Mouse (Mus musculus) mature B cell (primary cell): ENCODE measurements around the gene Mvk.

Experiments used
- in situ Hi-C: fragments of 300-500 bp; cut with MboI; formaldehyde crosslinking; loops from 2 replicates; pipeline ENCODE4 v1.14.3; 2019

The Mvk gene

DNA sequence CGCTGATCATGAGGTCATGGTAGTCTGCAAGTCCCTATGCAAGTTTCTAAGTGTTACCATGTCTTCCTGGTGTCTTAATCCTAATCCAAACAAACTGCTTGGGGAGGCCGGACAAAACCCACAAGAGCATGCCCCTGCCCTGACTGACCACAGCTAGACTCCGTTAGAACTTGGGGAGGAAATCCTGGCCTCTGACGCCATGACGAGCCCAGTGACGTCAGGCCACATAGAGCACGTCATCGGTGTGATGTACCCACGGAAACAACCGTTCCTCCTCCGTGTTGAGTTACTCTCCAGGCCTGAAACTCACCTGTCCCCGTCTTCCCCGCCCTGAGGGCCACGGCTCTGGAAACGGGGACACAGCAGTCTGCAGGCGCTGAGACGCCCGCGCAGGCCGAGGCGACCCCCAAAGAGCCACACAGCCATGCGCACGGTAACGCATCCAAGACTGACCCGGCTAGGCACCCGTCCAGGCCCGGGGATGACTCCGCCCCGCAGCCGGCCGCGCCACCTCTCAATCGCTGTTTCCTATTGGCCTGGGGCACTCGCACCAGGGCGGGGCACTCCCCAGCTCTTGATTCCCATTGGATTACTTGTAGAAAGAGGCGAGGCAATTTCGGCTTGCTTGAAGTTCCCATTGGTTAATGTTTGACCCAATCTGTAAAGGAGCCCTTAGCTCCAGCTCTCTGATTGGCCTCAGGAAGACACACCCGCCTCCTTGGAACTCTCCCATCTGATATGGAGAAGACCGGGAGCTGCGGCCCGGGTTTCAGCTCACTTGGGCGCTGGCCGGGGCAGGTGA, at the start of gene Mvk, which contains the start of gene Mmab:
Gene Mvk (plus strand): TSS at position 704 of the 802 bp plus-strand sequence.
Gene Mmab (minus strand): TSS at position 495 of the 802 bp plus-strand sequence.
- in situ Hi-C loops = no loop called here

DNA sequence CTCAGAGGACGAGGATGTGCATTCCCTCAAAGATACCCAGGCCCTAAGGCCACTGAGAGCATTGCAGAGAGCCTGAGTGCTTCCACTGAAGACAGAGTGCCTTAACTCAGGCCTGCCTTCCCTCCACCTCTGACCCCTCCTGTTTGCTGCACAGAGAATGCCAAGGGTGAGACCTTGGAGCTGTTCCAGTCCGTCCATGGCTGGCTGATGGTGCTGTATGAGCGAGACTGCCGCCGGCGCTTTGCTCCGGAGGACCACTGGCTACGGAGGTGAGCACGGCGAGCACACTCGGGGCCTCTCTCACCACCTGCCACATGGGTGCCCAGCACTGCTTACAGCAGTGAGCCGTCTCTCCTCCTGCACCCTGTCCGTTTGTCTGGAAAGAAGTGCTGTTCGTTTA, 37.5 kb upstream of the Mvk start:
- in situ Hi-C loops = no loop called here

DNA sequence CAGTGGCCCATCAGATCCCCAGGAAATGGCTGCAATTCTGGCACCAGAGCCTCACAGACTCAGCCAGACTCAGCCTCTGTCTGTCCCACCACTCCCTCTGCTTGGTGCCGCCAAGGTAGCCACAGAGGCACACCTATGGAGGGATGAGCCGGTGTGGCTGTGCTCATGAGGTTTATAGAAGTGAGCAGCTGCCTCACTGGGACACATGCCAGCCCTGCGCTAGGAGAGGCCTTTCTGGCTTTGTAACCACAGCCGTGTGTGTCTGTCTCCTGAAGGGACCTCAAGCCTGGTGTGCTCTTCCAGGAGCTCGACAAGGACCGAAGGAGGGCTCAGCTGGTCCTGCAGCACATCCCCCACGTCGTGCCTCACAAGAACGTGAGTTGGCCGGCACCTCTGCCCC, 36.8 kb upstream of the Mvk start:
- in situ Hi-C loops = no loop called here

DNA sequence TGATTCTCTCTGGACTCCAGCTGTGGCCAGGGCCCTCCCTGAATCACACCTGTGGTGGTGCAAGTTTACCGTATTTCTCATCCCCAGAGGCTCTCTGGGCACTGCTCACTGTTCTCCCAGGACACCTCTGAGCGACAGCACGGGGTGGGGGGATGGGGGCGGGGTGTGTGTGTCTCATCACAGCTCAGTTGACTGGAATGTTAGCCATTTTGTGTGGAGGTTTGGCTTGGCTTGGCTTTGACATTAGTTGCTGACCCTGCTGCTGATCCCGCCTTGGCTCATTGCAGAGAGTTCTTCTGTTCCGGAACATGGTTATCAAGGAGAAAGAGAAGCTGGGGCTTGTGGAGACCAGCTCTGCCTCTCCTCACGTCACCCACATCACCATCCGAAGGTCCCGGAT, 36.3 kb upstream of the Mvk start:
- in situ Hi-C loops = no loop called here

DNA sequence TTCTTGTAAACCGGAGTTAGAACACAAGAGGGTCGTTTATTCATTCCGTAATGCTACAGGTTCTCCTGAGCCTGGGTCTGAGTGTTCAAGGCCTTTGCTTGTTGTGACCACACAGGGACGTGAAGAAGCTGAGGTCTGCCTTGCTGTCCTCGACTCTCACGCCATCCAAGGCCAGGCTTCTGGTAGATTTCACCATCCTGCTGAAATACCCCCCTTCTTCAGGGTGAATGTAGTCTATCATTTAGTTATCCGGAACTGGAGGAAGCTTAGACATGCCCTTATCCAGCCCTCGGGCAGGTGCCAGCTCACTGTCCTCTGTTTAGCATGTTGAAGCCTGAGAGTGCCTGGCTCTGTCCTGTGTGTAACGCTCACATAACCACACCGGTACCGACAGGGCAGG, 35.2 kb upstream of the Mvk start:
- in situ Hi-C loops = no loop called here

DNA sequence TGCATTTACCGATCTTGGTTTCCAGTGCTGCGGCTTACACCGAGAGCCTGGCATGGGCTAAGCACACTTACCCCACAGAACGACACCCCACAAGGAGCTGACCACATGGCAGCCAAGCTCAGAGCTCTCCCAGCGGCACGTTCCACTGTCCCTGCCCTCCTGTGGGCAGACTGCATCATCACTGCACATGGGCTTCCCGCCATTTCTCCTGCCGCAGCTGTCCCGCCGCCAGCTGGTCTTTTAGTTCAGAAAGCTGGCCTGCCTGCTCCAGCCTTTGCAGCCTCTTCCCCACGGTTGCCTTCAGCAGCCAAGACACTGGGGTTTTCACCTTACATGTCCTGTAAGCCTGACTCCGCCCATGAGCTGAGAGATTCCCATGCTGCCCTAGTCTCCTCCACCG, 33.6 kb upstream of the Mvk start:
- in situ Hi-C loops = no loop called here

DNA sequence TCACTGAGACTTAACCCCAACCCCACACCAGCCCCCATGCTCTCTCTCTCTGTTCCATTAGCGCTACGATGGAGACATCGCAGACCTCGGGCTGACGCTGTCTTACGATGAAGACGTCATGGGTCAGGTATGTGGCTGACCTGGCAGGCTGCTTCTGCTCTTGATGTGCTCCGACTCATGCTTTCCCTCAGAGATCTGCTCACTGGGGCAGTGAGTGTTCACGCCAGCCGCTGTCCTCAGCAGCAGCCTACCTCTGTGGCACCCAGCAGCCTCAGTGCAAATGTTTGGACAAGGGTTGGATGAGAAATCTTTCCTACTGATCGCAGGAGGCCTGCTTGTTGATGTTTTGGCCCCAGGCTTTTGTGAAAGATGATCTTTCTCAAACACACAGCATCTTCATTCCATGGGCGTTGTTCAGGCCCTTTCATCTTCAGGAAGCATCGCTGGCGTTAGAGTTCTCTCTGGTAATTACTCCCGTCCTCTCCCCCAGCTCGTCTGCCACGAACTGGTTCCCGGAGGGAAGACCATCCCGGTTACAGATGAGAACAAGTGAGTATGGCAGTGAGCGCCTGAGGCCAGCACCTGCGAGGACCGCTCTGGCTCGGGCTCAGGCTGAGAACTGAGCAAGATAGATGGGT, 31.6 kb upstream of the Mvk start:
- in situ Hi-C loops = no loop called here

DNA sequence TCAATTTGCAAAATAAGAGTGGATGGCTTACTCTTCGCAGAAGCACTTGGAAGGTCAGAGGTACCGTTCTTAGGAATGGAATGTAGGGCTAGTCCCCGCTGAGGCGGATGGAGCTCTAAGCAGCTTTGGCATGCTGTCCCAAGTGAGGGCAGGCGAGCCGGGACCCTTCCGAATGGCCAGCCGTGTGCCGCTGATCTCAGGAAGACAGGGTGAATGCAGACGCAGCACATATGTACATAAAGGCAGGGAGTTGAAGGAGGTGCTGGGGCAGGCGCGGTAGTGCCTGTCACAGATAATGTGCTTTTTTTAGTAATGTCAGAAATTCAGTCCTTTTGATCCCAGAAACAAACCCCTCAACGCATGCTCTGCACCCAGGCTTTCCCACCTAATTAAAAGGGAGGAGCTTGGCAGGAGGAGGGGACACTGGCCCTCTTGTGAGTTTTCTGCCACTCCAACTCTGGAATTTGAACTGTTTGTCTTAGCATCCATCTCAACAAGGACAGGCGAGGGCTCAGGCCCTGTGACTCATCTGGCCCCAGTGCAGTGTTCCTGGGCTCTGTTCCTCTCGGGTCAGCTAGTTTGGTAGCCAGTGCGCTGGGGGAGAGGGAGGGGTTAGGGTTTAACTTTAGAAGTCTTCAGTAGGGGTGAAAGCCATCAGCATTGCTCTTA, 30.9 kb upstream of the Mvk start:
- in situ Hi-C loops = no loop called here

DNA sequence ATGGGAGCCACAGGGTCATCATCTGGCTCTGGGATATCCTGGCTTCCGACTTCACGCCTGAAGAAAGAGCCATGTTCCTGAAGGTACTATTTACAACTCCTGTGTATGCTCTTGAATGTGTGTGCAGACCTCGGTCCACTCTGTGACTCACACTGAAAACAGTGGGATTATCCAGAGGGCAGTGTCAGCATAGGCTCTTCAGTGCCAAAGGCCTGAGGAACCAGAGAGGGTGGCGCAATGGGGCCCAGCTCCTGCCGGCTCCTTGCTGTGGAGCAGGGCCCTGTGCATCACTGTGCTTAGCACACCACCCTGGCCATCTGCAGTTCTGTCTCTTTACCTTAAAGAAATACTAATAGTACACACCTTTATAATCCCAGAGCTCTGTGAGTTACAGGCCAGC, 28.5 kb upstream of the Mvk start:
- in situ Hi-C loops = no loop called here

DNA sequence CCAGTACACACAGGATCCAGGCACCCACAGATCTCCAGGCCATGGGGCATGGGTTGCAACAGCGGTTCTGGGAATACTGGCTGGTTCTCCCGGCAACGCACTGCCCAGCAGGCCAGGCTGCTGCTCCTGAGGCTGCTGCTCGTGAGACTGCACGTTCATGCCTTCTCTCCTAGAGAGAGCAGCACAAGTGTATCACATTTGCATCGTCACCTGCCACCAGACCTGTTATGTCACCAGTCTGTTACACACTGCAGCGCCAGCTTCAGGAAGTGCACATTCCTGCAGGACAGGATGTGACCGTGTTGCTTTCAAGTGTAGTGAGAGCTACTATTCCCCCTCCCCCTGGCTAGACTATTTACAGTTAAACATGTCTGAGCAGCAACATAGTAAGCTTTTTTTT, 27.2 kb upstream of the Mvk start:
- in situ Hi-C loops = no loop called here

DNA sequence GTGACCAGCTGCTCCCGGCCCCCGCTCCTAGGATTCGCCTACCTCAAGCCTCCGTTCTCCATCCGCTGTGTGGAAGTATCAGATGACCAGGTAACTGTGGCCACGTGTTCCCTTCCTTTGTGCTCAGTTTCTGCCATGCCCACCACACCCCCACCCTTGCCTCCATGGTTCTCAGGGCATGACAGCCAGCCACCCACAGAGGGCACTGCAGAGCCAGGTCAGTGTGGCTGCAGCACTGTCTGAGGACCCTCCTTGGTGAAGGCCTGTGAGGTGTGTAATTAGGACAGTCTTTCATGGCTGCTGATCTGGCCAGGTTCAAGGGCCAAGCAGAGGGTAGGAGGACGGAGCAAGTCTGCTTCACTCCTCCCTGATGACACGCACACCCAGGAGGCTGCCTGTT, 25.5 kb upstream of the Mvk start:
- in situ Hi-C loops = no loop called here

DNA sequence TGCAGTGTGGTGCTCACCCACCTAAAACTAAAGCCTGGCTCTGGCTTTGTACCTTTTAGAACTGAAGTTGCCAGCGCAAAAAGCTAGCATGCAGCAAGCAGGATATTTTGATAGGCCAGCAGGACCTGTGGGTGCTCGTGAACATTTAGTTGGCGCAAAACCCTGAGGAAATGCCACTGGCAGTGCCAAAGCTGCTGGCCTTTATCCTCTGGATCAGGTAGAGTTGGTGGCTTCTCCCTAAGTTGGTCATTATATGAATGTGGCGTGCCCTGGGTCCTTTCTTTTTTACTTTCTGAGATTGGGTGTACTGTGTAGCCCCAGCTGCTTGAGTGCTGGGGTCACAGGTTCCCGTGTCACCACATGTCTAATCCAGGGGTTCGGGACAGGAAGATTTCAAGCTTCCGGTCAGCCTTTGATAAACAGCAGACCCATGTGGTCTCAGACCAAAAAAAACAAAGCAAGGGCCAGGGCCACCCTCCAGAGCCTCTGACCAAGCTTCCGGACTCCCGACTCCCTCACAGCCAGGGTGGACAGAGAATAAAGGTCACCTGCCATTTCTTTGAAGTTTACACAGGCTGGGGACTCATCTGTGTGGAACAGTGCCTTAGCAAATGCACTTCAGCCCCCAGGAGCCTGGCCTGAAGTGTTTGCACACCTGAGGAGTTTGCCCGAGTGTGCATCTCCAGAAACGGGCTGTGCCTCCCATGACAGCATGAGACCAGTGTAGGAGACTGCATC, 22.3 kb upstream of the Mvk start:
- in situ Hi-C loops = no loop called here

DNA sequence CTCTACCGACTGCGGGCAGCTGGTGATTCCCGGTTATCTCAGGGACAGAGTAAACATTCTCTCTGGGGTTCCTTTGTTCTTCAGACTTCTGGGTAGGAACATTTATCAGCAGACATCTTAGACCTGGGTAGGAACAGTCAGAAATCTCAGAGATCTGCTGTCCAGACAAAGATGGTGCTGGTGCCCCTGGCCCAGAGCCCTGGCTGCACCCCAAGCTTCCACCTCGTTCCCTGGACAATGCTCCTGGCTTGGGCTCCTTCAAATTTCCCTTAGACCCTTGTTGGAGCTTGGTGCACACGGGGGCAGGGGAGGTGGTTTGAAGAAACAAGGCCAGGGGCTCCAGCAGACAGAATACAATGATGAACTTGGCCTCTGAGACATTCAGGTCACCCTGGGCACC, 21.5 kb upstream of the Mvk start:
- in situ Hi-C loops = no loop called here

DNA sequence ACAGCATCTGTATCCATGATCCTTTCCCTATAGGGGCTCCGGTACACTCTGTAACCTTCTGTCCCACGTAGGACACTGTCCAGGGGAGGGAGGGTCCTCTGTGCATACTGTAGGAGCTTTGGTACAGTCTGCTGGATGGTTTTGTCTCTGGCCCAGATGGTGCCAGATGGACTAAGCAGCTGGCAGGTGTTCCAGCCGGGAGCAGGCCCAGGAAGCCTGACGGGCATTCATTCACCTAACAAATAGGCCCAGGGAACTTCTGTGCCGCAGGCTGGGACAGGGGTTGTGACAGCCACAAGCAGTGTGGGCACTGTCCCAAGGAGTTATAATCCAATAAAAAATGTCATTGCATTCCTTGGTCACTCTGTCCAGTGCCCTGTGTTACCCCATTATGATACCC, 20.1 kb upstream of the Mvk start:
- in situ Hi-C loops = no loop called here

DNA sequence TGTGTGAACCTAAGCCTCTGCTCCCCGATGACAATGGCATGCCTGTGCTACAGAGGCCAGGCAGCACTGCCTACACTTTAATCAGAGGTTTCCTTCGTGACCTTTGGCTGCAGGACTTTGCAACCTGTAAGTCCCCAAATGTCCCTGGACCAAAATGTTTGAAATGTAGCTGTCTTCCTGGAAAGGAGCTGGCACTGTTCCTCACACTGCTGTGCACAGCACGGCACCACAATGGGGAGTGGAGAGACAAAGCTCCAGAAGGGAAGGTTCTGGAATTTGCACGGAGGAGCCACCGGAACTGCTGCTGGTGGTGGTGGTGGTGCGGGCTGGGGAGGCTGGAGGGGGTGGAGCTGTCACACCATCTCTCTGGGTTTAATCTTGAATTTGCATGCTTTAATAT, 17.3 kb upstream of the Mvk start:
- in situ Hi-C loops = no loop called here

DNA sequence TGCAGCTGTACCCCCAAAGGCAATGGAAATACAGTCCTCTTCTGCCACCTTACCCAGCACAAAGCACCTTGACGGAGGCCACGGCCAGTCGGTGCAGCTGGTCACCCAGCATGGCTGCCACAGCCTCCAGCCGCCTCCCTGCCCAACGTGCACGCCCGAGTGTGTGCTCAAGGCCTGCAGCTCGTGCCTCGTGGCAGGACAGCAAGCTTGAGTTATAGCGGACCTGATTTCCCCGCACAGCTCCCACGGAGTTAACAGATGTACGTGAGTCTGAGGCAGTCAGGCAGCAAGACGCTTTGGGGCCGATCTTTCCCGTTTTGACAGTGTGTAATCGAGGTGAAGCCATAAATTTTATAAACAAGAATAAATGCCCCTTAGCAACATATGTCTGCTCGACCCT, 15.4 kb upstream of the Mvk start:
- in situ Hi-C loops = no loop called here

DNA sequence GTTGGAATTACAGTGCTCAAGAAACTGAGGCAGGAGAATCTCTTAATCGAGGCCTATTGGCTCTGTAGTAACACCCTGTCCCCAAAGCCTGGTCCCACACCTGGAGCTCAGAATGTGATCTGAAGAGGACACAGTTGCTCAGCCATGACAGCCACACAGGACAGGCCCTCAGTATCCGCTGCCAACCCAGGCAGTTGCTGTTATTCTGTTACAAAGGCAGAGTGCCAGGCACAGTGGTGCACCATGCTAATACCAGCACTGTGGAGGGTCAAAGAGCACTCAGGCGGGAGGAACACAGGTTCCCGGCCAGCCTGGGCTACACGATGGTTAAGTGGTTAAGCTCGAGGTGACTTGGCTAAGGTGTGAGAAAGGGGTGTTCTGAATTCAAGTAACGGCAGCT, 14.3 kb upstream of the Mvk start:
- in situ Hi-C loops = no loop called here

DNA sequence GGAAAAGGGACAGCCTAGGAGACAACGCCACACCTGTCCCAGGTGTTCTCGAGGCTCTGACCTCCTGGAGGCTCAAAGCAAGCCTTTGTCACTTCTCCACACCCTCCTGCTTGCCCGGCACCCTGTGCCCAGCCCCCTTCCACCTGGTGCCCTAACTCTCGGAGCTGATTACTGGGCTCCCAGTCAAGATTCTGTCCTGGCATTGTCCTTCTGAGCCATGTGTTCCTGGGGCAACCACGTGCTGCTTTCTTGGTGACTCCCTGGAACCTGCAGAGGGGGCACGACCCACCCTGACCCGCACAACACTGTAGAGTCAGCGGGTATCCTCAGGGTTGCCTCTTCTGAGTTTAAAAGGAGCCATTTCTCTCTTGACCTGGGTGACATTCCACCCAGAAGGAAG, 9.7 kb upstream of the Mvk start:
- in situ Hi-C loops = no loop called here

DNA sequence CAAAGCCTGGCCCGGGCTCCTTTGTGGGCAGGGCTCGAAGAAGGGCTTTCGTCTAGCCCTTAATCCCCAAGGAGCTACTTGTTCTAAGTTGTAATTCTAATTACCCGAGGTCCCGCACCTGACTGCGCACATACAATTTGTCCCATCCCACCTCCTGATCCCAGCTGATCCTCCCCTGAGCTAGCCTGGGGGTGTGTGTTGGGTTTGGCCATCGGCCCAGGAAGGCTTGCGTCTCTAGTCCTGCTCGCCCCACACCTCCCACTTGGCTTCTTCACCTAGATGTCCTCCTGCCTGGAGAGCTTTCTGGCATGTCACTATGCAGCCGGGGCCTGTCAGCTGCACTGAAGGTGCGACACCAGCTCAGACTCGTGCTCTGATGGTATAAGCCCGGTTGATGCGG, 8.5 kb upstream of the Mvk start:
- in situ Hi-C loops = no loop called here

DNA sequence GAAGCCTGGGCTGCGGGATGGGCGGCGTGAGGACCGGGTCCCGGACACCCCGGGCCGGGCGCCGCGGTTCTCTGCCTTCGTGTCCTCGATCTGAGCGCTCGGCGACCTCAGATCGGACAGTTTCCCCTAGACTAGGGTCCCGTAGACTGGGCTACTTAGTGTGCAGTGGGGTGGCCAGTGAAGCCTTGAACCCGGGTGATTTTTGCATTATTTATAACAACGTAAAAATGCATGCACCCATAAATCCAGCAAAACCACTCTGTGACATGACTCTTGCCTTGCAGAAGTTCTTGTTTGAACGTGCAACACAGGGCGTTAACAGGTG, 261 bp downstream of the Mvk start:
- in situ Hi-C loops = no loop called here

DNA sequence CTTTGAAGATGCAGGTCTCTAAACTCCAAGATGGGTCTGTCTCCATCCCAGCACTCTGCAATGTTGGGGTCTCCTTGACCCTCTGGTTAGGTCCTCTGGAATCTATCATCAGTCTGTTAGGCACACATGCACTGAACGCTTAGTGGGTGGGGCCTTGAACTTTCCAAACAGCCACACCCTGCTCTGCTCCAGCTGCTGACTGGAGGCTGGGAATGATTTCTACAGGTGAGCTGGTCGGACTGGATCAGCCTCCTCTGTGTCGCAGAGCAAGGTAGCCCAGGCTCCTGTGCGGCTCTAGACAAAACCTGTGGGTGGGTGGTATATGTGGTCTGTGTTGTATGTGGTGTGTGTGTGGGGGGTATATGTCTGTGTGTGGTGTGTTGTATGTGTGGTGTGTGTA, 4.9 kb downstream of the Mvk start:
- in situ Hi-C loops = no loop called here

DNA sequence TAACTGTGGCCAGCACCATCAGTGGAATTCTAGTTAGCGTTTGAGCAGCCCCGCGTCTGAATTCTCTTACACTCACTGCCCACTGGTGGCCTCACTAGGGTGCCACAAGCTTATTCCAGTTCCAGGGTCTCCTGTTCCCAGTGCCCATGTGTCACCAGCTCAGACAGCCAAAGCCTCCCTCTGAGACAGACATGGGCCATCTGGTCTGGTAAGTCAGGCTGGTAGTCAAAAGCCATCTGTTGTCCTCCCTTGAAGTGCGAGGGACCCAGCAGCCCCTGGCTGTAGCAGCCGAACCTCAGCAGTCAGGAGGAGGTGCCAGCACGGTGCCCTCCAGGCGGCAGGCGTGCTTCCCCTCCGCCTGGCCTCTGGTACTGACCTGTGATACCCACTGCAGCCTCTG, 12.2 kb downstream of the Mvk start:
- in situ Hi-C loops = loop anchor here (10.0 kb wide), 1 partner anchor 159 kb away; no protein-coding TSS in a partner anchor
